ENCODE assay signal across 8 mouse cellular contexts in the genomic region with DNA sequence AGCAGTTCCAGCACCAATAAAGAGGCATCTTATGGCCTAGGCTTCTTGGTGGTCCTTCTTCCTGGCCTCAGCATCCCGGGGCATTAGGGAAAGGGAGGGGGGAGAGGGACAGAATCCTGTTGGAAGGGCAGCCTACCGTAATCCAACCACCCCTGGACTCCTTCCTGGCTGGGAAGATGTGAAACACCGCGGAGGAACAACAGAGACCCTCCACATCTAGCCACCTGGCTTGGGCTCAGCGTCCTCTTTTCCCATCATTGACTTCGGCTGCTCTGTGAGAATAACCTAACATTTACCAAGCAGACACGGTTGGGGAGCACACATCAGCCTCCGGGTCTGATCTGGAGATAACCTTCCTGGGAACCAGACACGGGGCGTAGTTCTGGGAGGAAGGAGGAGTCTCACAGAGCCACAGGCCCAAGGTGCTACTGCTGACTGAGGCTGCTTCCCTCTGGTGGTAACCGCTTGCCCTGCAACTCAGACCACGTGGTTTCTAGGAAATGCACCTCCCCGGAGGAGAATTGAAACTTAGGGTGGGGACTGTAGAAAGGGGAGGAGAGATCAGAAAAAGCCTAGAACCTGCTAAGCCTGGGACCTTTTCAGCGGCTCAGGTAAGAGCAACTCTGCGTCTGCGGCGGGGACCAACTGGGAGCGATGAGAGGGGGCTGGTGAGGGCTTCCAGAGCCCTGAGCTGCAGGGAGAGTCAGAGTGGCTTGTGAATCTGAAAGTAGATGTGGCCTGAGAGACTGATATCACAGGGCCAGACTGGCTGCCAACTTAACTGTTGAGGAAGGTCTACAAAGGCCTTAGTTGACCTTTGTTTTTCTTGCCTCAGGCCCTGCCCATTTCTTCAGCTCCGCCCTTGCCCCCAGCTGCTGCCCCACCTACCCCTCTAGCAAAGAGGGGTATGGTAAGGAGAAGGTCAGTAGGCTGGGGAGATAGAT. TPM values are rescaled to one million over a fixed set of nuclear protein-coding genes. Genes with fewer than 3 reads are reported as not detected.
A peak's percentile ranks its signal among the peaks of the same experiment; 100 is the strongest.
DNase-seq lines count a peak whose midpoint lies in the region; ATAC-seq lines count a peak whose summit lies in the region.

No protein-coding gene starts in this region.

- intact Hi-C loops in heart, postnatal 14 days (cut with DNase I) = loop anchor here (5.0 kb wide), 2 partner anchors 42 to 107 kb away; partner anchors contain the start of genes A730061H03Rik and Dcaf11

- H3K4me3 ChIP-seq in forebrain, embryonic 14.5 days (ENCODE audit: low read depth, low read length) = peak overlapping the region; percentile 3; the same call in 1 of the 2 replicates
- peak overlapping the region; percentile 34 for H3K4me3 ChIP-seq in neural tube, embryonic 15.5 days (replicated peaks)

- H3K27me3 ChIP-seq in forebrain, embryonic 14.5 days (replicated peaks; ENCODE audit: control insufficient read depth, insufficient read depth, low read length) = no peaks in the 10 kb centered on the region
- H3K27me3 ChIP-seq in neural tube, embryonic 15.5 days (replicated peaks) = no peaks in the 10 kb centered on the region

- no peaks in the 10 kb centered on the region for H3K9me3 ChIP-seq in forebrain, embryonic 14.5 days (replicated peaks; ENCODE audit: control insufficient read depth, low read length)
- no peaks in the 10 kb centered on the region for H3K9me3 ChIP-seq in neural tube, embryonic 15.5 days (replicated peaks)

- no peak overlapping the region; the same call in 1 of the 2 replicates for H3K9ac ChIP-seq in forebrain, embryonic 14.5 days (ENCODE audit: low read length)
- no peak overlapping the region for H3K9ac ChIP-seq in neural tube, embryonic 15.5 days (replicated peaks)

- H3K4me2 ChIP-seq in forebrain, embryonic 14.5 days (ENCODE audit: low read length) = peak overlapping the region; percentile 36
- H3K4me2 ChIP-seq in neural tube, embryonic 15.5 days = peak overlapping the region; percentile 54

- peaks cover 74% of the 10 kb centered on the region for H3K36me3 ChIP-seq in forebrain, embryonic 14.5 days (ENCODE audit: control insufficient read depth, insufficient read depth, low read length)
- H3K36me3 ChIP-seq in neural tube, embryonic 15.5 days = peaks cover 82% of the 10 kb centered on the region

- peak; percentile 90 for ATAC-seq in forebrain, embryonic 14.5 days
- peak; percentile 86; the same call in 1 of the 2 replicates for ATAC-seq in neural tube, embryonic 15.5 days (ENCODE audit: low FRiP score)

- peak; percentile 99 for DNase-seq in ES-CJ7 (ENCODE audit: low read depth, low spot score)
- peak; percentile 79 for DNase-seq in cerebellum, adult 11 months
- DNase-seq in forebrain, embryonic 14.5 days (ENCODE audit: low spot score) = peak; percentile 84
- DNase-seq in heart, postnatal 14 days = peak; percentile 85 to 93
- peak; percentile 92 for DNase-seq in layer of hippocampus, adult 11-12 months (ENCODE audit: low spot score)
- peak; percentile 96 to 97 for DNase-seq in lung, adult 18-20 months
- peak; percentile 85 for DNase-seq in testis, postnatal 14 days (ENCODE audit: low spot score)

- 20% methylated on average over 19 of the region's 19 CpGs for WGBS in forebrain, embryonic 14.5 days
- WGBS in neural tube, embryonic 15.5 days = 24% methylated on average over 19 of the region's 19 CpGs

- H3K4me1 ChIP-seq in forebrain, embryonic 14.5 days (ENCODE audit: control insufficient read depth, insufficient read depth, low read length) = no peaks in the 10 kb centered on the region
- H3K4me1 ChIP-seq in neural tube, embryonic 15.5 days = peaks cover 12% of the 10 kb centered on the region

- no peak overlapping the region for H3K27ac ChIP-seq in forebrain, embryonic 14.5 days (ENCODE audit: low read depth, low read length)
- H3K27ac ChIP-seq in neural tube, embryonic 15.5 days (replicated peaks) = peak overlapping the region; percentile 63; the same call in 1 of the 2 replicates

RNA-seq across cellular contexts. Expression of gene Irf9, which starts 0.5 kb away (rescaled TPM):
- polyA plus RNA-seq in forebrain, embryonic 14.5 days (2014; fragmentation: Nextera tagmentation; extraction: Ambion mirVana) = 6.3 and 6.9 TPM in 2 replicates
- total RNA-seq in heart, postnatal 14 days (2021) = 1 to 10 TPM; 9.2 to 9.3 TPM
- 10.4 and 13.2 TPM in 2 replicates for polyA plus RNA-seq in neural tube, embryonic 15.5 days (2015; fragmentation: Nextera tagmentation; extraction: Ambion mirVana)

RNA-seq across cellular contexts. Expression of gene Rnf31, which starts 12.4 kb away (rescaled TPM):
- 11.0 and 13.0 TPM in 2 replicates for polyA plus RNA-seq in forebrain, embryonic 14.5 days (2014; fragmentation: Nextera tagmentation; extraction: Ambion mirVana)
- total RNA-seq in heart, postnatal 14 days (2021) = 10 to 100 TPM; 21.8 to 26.1 TPM
- polyA plus RNA-seq in neural tube, embryonic 15.5 days (2015; fragmentation: Nextera tagmentation; extraction: Ambion mirVana) = 20.4 and 22.0 TPM in 2 replicates

RNA-seq across cellular contexts. Expression of gene Psme2, which starts 13.0 kb away (rescaled TPM):
- 206 and 213 TPM in 2 replicates for polyA plus RNA-seq in forebrain, embryonic 14.5 days (2014; fragmentation: Nextera tagmentation; extraction: Ambion mirVana)
- total RNA-seq in heart, postnatal 14 days (2021) = 100 to 1,000 TPM in 1 of 2 experiments, 10 to 100 TPM in 1; 90.7 to 132 TPM
- 186 and 246 TPM in 2 replicates for polyA plus RNA-seq in neural tube, embryonic 15.5 days (2015; fragmentation: Nextera tagmentation; extraction: Ambion mirVana)

RNA-seq across cellular contexts. Expression of gene Rec8, which starts 13.9 kb away (rescaled TPM):
- polyA plus RNA-seq in forebrain, embryonic 14.5 days (2014; fragmentation: Nextera tagmentation; extraction: Ambion mirVana) = 6.5 and 7.0 TPM in 2 replicates
- 1 to 10 TPM in 1 of 2 experiments, under 1 TPM in 1; 0.72 to 1.2 TPM for total RNA-seq in heart, postnatal 14 days (2021)
- 15.1 and 16.6 TPM in 2 replicates for polyA plus RNA-seq in neural tube, embryonic 15.5 days (2015; fragmentation: Nextera tagmentation; extraction: Ambion mirVana)

RNA-seq across cellular contexts. Expression of gene Emc9, which starts 18.8 kb away (rescaled TPM):
- polyA plus RNA-seq in forebrain, embryonic 14.5 days (2014; fragmentation: Nextera tagmentation; extraction: Ambion mirVana) = 13.9 and 17.6 TPM in 2 replicates
- 10 to 100 TPM; 39.9 to 45.0 TPM for total RNA-seq in heart, postnatal 14 days (2021)
- 49.3 and 56.2 TPM in 2 replicates for polyA plus RNA-seq in neural tube, embryonic 15.5 days (2015; fragmentation: Nextera tagmentation; extraction: Ambion mirVana)
